Mouse (Mus musculus): ENCODE data around the gene Scimp. TPM values are rescaled to one million over a fixed set of nuclear protein-coding genes. Genes with fewer than 3 reads are reported as not detected.

The Scimp gene
- total and polyA plus RNA-seq, 2 experiments from 2014 or later, result 0.14 TPM; not detected in 1

DNA sequence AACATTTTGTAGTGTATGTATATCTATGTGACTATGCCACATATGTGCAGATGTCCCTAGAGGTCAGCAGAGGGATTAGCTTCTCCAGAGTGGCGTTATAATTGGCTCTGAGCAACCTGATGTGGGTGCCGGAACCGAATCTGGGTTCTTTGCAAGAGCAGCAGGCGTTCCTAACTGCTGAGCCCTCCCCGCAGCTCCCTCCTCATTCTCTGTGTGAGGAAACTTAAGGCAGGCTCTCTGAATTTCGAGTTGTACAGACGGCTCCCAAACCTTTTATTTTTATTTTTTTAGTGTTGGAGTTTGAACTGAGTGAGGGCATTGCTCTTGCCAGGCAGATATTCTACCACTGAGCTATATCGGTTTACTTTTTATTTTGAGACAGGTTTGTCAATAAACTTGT, 2.7 kb upstream of the Scimp start:
- no peak for TF ChIP-seq CTCF (IDR thresholded peaks at IDR 0.05; ENCODE audit: low read depth)
- Histone ChIP-seq H3K27ac (no peak overlapping the region), H3K4me3 (ENCODE audit: low read length) (no peak overlapping the region), H3K4me1 (ENCODE audit: insufficient read depth, low read length) (no peaks in the 10 kb centered on the region), H3K27me3 (ENCODE audit: insufficient read depth, low read length) (no peaks in the 10 kb centered on the region), H3K36me3 (ENCODE audit: insufficient read depth, low read length) (no peaks in the 10 kb centered on the region), H3K9ac (replicated peaks; ENCODE audit: low read length) (no peak overlapping the region), H3K9me3 (ENCODE audit: low read length) (no peaks in the 10 kb centered on the region), H3K4me2 (ENCODE audit: low read depth, low read length) (no peak overlapping the region)
- no peak for DNase-seq (ENCODE audit: low spot score)
- WGBS, result 86% methylated on average over 8 of the region's 8 CpGs
- no peak for ATAC-seq

DNA sequence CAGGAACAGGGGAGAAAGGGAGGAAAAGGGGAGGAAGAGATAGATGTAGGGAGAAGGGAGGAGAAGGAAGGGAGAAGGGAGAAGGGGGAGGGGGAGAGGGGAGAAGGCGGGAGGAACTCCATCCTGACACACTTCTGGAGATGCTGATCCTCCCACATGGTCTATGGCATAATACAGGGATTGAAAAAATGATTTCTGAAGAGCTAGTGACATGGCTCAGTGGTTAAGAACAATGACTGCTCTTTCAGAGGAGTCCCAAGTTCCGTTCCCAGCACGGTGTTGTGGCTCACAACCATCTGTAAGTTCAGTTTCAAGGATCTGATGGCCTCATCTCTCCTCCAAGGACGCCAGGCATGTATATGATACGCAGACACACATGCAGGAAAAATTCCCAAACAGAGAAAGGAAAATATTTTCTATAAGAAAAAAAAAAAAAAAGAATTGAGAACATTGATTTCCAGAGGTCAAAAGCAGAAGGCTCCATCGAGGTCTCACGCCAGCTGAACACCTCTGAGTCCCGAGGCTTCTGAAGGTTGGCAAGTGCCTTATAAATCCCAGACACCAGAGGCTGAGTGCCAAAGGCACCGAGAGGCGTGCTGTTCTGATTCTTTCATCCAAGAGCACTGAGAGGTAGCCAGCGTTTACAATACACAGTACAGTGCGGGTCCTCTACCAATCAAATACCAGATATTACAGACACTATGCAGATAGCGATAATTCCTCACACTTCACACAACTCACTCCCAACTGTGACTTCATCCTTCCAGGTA, 730 bp downstream of the Scimp start:
- Histone ChIP-seq H3K9me3 (ENCODE audit: low read length) (no peaks in the 10 kb centered on the region), H3K27me3 (ENCODE audit: insufficient read depth, low read length) (no peaks in the 10 kb centered on the region), H3K9ac (replicated peaks; ENCODE audit: low read length) (no peak overlapping the region), H3K4me2 (ENCODE audit: low read depth, low read length) (no peak overlapping the region), H3K4me3 (ENCODE audit: low read length) (no peak overlapping the region), H3K36me3 (ENCODE audit: insufficient read depth, low read length) (no peaks in the 10 kb centered on the region), H3K27ac (no peak overlapping the region), H3K4me1 (ENCODE audit: insufficient read depth, low read length) (no peaks in the 10 kb centered on the region)
- peak; percentile 11 for DNase-seq (ENCODE audit: low spot score)
- 49% methylated on average over 13 of the region's 13 CpGs for WGBS
- TF ChIP-seq CTCF (IDR thresholded peaks at IDR 0.05; ENCODE audit: low read depth), result no peak
- ATAC-seq, result no peak

DNA sequence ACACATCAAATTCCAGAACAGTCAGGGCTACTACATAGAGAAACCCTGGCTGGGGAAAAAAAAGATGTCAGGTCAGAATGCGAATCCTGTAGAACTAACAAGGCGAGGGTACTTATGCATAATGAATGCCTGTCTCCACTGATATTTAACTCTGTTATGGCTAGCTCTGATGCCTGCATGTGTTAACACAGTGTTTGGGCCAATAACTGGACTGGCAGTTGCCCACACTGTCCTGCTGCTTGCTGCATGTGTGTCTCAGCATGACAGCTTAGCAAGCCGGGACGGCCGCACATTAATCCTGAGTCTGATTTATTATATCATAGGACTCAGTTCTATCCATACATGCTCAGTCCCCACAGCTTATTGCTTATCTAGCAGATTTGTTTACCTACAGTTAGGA, 1.3 kb downstream of the Scimp start:
- Histone ChIP-seq H3K4me2 (ENCODE audit: low read depth, low read length) (no peak overlapping the region), H3K4me3 (ENCODE audit: low read length) (no peak overlapping the region), H3K36me3 (ENCODE audit: insufficient read depth, low read length) (no peaks in the 10 kb centered on the region), H3K9me3 (ENCODE audit: low read length) (no peaks in the 10 kb centered on the region), H3K4me1 (ENCODE audit: insufficient read depth, low read length) (no peaks in the 10 kb centered on the region), H3K9ac (replicated peaks; ENCODE audit: low read length) (no peak overlapping the region), H3K27ac (no peak overlapping the region), H3K27me3 (ENCODE audit: insufficient read depth, low read length) (no peaks in the 10 kb centered on the region)
- ATAC-seq (no peak), DNase-seq (ENCODE audit: low spot score) (no peak)
- WGBS, result 63% methylated on average over 5 of the region's 5 CpGs
- no peak for TF ChIP-seq CTCF (IDR thresholded peaks at IDR 0.05; ENCODE audit: low read depth)

DNA sequence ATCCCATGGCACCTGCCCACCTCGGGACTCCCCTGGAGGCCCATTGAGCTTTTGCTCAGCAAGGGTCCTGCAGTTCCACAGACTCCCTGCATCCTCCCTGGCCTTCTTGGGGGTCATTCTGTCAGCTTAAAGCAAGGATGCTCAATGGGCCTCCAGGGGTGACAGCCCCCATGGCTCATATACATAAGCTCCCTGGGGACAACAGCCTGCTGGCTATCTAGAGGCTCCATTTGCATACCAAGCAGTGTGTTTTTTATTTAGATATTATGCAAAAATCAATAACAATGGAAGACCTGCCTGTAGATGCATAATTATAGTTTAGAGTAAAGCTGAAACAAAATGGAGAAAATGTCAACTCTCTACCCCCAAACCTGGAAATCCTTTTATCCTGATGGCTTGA, 3.4 kb downstream of the Scimp start:
- Histone ChIP-seq H3K9ac (replicated peaks; ENCODE audit: low read length) (no peak overlapping the region), H3K4me3 (ENCODE audit: low read length) (no peak overlapping the region), H3K27ac (no peak overlapping the region), H3K9me3 (ENCODE audit: low read length) (no peaks in the 10 kb centered on the region), H3K4me1 (ENCODE audit: insufficient read depth, low read length) (no peaks in the 10 kb centered on the region), H3K4me2 (ENCODE audit: low read depth, low read length) (no peak overlapping the region), H3K36me3 (ENCODE audit: insufficient read depth, low read length) (no peaks in the 10 kb centered on the region), H3K27me3 (ENCODE audit: insufficient read depth, low read length) (no peaks in the 10 kb centered on the region)
- no peak for TF ChIP-seq CTCF (IDR thresholded peaks at IDR 0.05; ENCODE audit: low read depth)
- DNase-seq (ENCODE audit: low spot score), result no peak
- no peak for ATAC-seq
- 16% methylated on average over 1 of the region's 1 CpGs for WGBS

DNA sequence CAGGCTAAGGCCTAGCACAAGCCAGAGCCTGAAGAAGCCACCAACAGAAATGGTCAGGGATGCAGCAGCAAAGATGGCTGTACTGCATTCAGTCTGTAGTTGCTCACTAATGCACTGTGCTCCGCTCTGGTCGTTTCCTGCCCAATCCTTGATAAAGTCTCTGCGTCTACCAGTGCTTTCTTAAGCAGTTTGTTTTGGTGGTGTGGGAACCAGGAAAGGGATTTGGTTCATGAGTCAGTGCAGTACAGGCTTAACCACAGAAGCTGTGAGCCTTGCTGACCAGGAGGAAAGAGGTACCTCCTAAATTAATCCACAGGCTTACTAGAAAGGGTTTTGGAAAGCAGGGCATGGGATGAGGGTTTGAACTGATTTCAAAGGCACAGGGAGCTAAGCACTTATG, 4.3 kb downstream of the Scimp start:
- Histone ChIP-seq H3K27ac (no peak overlapping the region), H3K27me3 (ENCODE audit: insufficient read depth, low read length) (no peaks in the 10 kb centered on the region), H3K4me2 (ENCODE audit: low read depth, low read length) (no peak overlapping the region), H3K9ac (replicated peaks; ENCODE audit: low read length) (no peak overlapping the region), H3K4me3 (ENCODE audit: low read length) (no peak overlapping the region), H3K36me3 (ENCODE audit: insufficient read depth, low read length) (no peaks in the 10 kb centered on the region), H3K9me3 (ENCODE audit: low read length) (no peaks in the 10 kb centered on the region), H3K4me1 (ENCODE audit: insufficient read depth, low read length) (no peaks in the 10 kb centered on the region)
- no peak for TF ChIP-seq CTCF (IDR thresholded peaks at IDR 0.05; ENCODE audit: low read depth)
- 71% methylated on average over 3 of the region's 3 CpGs for WGBS
- ATAC-seq, result no peak
- DNase-seq (ENCODE audit: low spot score), result no peak

DNA sequence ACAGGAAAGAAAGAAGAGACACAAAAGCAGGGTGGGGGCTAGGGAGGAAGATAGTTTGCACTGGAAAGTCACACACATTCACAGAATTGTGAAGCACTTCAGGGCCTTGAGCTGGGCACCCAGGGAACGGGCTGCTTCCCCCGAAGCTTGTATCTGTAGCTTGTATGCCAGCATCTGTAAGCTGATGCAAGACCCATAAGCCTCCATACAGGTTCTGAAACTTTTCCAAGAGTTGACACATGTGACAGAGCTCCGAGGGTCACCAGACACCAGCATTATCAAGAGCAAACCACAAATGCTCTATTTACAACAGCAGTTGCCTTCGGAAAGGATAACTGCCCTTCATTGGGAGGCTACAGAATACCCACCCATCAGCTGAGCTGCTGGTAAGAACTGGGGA, 4.8 kb downstream of the Scimp start:
- DNase-seq (ENCODE audit: low spot score) (no peak), ATAC-seq (no peak)
- H3K4me1 ChIP-seq (ENCODE audit: insufficient read depth, low read length), result no peaks in the 10 kb centered on the region
- H3K36me3 ChIP-seq (ENCODE audit: insufficient read depth, low read length), result no peaks in the 10 kb centered on the region
- H3K9me3 ChIP-seq (ENCODE audit: low read length), result no peaks in the 10 kb centered on the region
- no peaks in the 10 kb centered on the region for H3K27me3 ChIP-seq (ENCODE audit: insufficient read depth, low read length)
- H3K27ac ChIP-seq, result no peak overlapping the region
- no peak for TF ChIP-seq CTCF (IDR thresholded peaks at IDR 0.05; ENCODE audit: low read depth)
- H3K4me3 ChIP-seq (ENCODE audit: low read length), result no peak overlapping the region
- WGBS, result 89% methylated on average over 4 of the region's 4 CpGs
- no peak overlapping the region for H3K4me2 ChIP-seq (ENCODE audit: low read depth, low read length)
- no peak overlapping the region for H3K9ac ChIP-seq (replicated peaks; ENCODE audit: low read length)

DNA sequence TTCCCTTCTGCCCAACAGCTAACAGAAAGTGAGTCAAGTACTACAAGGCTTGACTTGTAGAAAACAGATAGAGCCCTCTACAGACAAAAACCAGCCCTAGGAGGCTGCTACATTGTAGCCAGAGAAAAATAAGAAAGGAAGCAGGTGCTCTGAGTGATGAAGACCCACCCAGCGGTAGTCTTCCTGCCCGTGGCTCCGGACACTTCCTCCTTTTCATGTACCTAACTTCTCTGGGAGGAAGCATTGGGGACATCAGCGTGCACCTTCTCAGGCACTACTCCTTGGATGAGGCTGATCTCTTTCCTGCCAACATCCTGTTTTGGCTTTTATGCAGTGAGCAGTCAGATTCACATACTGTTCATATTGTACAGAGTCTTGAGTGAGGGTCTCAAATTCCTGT, 5.7 kb downstream of the Scimp start:
- TF ChIP-seq CTCF (IDR thresholded peaks at IDR 0.05; ENCODE audit: low read depth), result no peak
- H3K9me3 ChIP-seq (ENCODE audit: low read length), result no peaks in the 10 kb centered on the region
- ATAC-seq, result no peak
- WGBS, result 92% methylated on average over 4 of the region's 4 CpGs
- no peak overlapping the region for H3K27ac ChIP-seq
- no peak overlapping the region for H3K4me2 ChIP-seq (ENCODE audit: low read depth, low read length)
- no peak overlapping the region for H3K4me3 ChIP-seq (ENCODE audit: low read length)
- no peak for DNase-seq (ENCODE audit: low spot score)
- H3K36me3 ChIP-seq (ENCODE audit: insufficient read depth, low read length), result no peaks in the 10 kb centered on the region
- H3K4me1 ChIP-seq (ENCODE audit: insufficient read depth, low read length), result no peaks in the 10 kb centered on the region
- H3K27me3 ChIP-seq (ENCODE audit: insufficient read depth, low read length), result no peaks in the 10 kb centered on the region
- H3K9ac ChIP-seq (replicated peaks; ENCODE audit: low read length), result no peak overlapping the region

Data from hindbrain, postnatal 0 days (tissue).